Mouse (Mus musculus): Measurements from ENCODE around the gene Il10rb.

- TF ChIP-seq POLR2A (IDR thresholded peaks at IDR 0.05; ENCODE audit: borderline replicate concordance, control insufficient read depth, low read depth, low read length) = no peak
- TF ChIP-seq CTCF (IDR thresholded peaks at IDR 0.05; ENCODE audit: control insufficient read depth, insufficient read depth, low read length) = no peak
Measured at GRCm38 (mm10) chr16:91416357-91416756, 10.4 kb downstream of the Il10rb start.
